Mouse (Mus musculus): ENCODE measurements around the gene Kansl1. TPM values are rescaled to one million over a fixed set of nuclear protein-coding genes. Genes with fewer than 3 reads are reported as not detected.

Gene Kansl1
- polyA plus RNA-seq, 1 experiment = 94.2 TPM

DNA sequence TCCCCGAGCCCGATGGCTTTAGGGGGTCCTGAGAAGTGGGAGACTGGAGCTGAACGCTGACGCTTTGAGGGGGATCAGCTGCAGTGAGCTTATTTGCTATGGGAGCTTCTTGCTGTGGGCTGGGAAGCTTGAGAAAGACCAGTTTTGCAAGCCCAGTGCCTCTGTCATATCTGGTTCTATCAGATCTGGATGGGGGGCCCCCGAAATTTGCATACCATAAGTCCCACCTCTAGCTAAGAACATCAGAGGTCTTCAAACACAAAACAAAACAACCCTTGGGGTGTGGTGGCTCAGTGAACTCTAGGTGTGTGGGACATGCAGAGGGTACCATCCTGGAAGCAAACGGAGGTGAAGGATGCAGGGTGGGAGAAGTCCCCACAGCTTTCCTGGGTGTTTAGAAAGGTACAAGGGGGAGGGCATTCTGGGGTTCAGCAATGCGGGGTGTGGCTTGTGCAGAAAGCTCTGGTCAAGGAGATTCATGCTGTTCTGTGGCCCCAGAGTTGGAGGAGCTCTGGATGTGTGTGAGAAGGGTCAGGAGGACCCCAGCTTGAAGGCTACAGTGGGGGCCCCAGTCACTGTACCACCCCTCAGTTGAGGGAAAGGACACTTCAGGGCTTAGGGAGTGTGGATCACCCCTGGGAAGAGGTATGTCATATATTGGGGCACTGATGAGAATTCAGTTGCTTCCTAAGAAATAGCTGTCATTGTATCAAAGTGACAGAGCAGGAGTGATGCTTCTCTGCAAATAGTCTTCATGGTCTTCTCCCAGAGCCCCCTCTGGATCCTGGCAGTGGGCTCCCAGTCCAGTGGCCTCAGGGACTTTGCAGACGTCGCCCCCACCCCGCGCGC lies 159.1 kb downstream of the Kansl1 start:
- Histone ChIP-seq H3K4me1 (ENCODE audit: control insufficient read depth, insufficient read depth, low read length) (peaks cover 2% of the 10 kb centered on the region; the same call in 1 of the 2 replicates), H3K36me3 (ENCODE audit: control insufficient read depth, insufficient read depth, low read length) (no peaks in the 10 kb centered on the region), H3K4me3 (ENCODE audit: control insufficient read depth, low read depth, low read length) (no peak overlapping the region), H3K27me3 (ENCODE audit: control insufficient read depth, insufficient read depth, low read length) (no peaks in the 10 kb centered on the region), H3K27ac (ENCODE audit: control insufficient read depth, insufficient read depth, low read depth, low read length) (no peak overlapping the region)
- TF ChIP-seq CTCF (IDR thresholded peaks at IDR 0.05; ENCODE audit: control insufficient read depth, insufficient read depth, insufficient replicate concordance, low read depth, low read length) (no peak), POLR2A (IDR thresholded peaks at IDR 0.05; ENCODE audit: control insufficient read depth, low read depth, low read length) (no peak)

DNA sequence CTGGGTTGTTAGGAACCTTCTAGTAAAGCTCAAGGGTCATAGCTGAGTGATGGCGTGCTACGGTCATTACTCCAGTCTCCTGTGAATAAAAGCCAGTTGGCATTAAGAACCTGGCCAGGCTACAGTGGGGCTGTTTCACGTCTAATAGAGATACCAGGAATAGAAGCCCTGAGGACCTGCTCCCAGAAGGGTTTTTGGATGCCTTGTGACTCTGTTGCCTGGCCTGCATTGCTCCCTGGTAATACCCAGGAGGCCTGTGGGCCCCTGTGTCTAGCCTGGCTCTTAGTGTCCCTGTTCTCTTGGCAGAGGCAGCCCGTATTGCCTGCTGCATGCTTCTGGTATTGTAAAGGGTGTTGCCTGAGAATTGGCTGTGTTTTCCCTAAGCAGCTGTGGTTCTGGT lies 161.5 kb downstream of the Kansl1 start:
- Histone ChIP-seq H3K27ac (ENCODE audit: control insufficient read depth, insufficient read depth, low read depth, low read length) (no peak overlapping the region), H3K4me3 (ENCODE audit: control insufficient read depth, low read depth, low read length) (no peak overlapping the region), H3K27me3 (ENCODE audit: control insufficient read depth, insufficient read depth, low read length) (no peaks in the 10 kb centered on the region), H3K36me3 (ENCODE audit: control insufficient read depth, insufficient read depth, low read length) (no peaks in the 10 kb centered on the region), H3K4me1 (ENCODE audit: control insufficient read depth, insufficient read depth, low read length) (peaks cover 2% of the 10 kb centered on the region; the same call in 1 of the 2 replicates)
- TF ChIP-seq CTCF (IDR thresholded peaks at IDR 0.05; ENCODE audit: control insufficient read depth, insufficient read depth, insufficient replicate concordance, low read depth, low read length) = no peak
- no peak for TF ChIP-seq POLR2A (IDR thresholded peaks at IDR 0.05; ENCODE audit: control insufficient read depth, low read depth, low read length)

DNA sequence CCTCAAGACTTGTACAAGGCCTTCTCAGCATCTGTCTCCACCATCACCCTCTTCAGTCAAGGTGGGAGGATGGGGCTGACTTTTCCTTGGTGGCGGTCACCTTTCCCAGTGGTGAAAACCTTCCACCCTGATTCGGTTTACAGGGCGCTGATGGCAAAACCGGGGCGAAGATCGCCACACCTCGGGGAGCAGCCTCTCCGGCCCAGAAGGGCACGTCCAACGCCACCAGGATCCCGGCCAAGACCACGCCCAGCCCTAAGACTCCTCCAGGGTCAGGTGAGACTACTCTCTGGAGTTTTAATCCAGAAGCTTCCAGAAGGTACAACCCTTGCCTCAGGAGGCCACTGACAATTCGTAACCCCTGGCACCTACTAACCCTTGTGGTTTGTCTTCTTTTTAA lies 162.2 kb downstream of the Kansl1 start:
- Histone ChIP-seq H3K4me3 (ENCODE audit: control insufficient read depth, low read depth, low read length) (no peak overlapping the region), H3K36me3 (ENCODE audit: control insufficient read depth, insufficient read depth, low read length) (no peaks in the 10 kb centered on the region), H3K27me3 (ENCODE audit: control insufficient read depth, insufficient read depth, low read length) (no peaks in the 10 kb centered on the region), H3K27ac (ENCODE audit: control insufficient read depth, insufficient read depth, low read depth, low read length) (no peak overlapping the region), H3K4me1 (ENCODE audit: control insufficient read depth, insufficient read depth, low read length) (peaks cover 2% of the 10 kb centered on the region; the same call in 1 of the 2 replicates)
- TF ChIP-seq CTCF (IDR thresholded peaks at IDR 0.05; ENCODE audit: control insufficient read depth, insufficient read depth, insufficient replicate concordance, low read depth, low read length) (no peak), POLR2A (IDR thresholded peaks at IDR 0.05; ENCODE audit: control insufficient read depth, low read depth, low read length) (no peak)

DNA sequence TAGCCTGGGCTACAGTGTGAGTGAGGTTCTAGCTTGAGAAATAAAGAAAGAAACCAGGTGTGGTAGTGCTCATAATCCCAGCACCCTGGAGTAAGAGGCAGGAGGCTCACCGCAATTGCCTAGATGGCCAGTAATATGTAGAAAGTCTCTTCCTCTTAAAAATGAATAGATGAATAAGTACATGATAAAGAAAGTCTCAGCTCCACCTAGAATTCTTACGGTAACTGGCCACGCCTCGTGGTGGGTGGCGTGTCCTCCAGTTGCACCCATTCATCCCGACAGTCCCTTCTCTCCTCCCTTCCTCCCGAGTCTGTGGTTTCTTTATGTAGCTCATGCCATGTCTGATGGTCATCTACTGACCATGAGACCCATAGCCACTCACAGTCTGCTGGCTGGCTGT lies 162.9 kb downstream of the Kansl1 start:
- no peaks in the 10 kb centered on the region for H3K36me3 ChIP-seq (ENCODE audit: control insufficient read depth, insufficient read depth, low read length)
- TF ChIP-seq CTCF (IDR thresholded peaks at IDR 0.05; ENCODE audit: control insufficient read depth, insufficient read depth, insufficient replicate concordance, low read depth, low read length) (no peak), POLR2A (IDR thresholded peaks at IDR 0.05; ENCODE audit: control insufficient read depth, low read depth, low read length) (no peak)
- no peaks in the 10 kb centered on the region for H3K27me3 ChIP-seq (ENCODE audit: control insufficient read depth, insufficient read depth, low read length)
- H3K27ac ChIP-seq (ENCODE audit: control insufficient read depth, insufficient read depth, low read depth, low read length) = no peak overlapping the region
- peaks cover 2% of the 10 kb centered on the region; the same call in 1 of the 2 replicates for H3K4me1 ChIP-seq (ENCODE audit: control insufficient read depth, insufficient read depth, low read length)
- no peak overlapping the region for H3K4me3 ChIP-seq (ENCODE audit: control insufficient read depth, low read depth, low read length)

DNA sequence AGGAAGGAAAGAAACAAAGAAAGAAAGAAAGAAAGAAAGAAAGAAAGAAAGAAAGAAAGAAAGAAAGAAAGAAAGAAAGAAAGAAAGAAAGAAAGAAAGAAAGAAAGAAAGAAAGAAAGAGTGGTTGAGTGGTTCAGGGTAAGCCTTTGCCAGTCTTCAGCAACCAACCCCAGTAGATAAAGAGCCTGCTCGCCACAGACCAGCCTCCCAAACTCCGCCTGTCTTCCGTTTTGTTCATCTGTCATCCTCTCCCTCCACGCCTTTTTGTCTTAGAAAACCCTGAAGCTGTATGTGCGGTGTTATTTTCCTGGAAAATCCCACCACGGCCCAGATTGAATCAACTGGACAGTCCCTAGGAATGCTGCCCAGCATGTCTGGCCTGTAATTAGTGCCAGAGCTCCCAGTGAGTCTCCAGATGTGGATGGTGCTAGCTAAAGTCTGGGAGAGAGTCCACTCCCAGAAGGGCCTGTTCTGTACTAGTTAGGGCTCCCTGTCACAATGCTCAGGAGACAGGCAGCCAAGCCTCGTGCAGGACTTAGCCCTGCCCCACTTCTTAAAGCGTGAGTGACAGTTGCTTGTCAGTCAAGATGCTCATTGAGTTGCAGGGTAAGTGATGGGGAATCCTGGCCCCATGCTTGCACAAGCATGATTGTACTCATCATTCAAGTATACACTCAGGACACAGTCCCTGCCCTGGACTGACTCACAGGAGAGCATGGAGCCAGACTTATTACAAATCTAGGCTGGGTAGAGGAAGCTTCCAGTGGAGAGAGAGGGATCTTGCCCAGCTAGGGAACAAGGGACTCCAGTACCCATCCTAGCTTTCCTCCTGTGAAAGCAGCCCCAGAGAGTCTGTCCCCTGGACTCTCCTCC lies 165.3 kb downstream of the Kansl1 start:
- TF ChIP-seq CTCF (IDR thresholded peaks at IDR 0.05; ENCODE audit: control insufficient read depth, insufficient read depth, insufficient replicate concordance, low read depth, low read length) = no peak
- TF ChIP-seq POLR2A (IDR thresholded peaks at IDR 0.05; ENCODE audit: control insufficient read depth, low read depth, low read length) = no peak
- H3K4me1 ChIP-seq (ENCODE audit: control insufficient read depth, insufficient read depth, low read length) = peaks cover 9% of the 10 kb centered on the region
- no peak overlapping the region for H3K27ac ChIP-seq (ENCODE audit: control insufficient read depth, insufficient read depth, low read depth, low read length)
- H3K27me3 ChIP-seq (ENCODE audit: control insufficient read depth, insufficient read depth, low read length) = no peaks in the 10 kb centered on the region
- H3K36me3 ChIP-seq (ENCODE audit: control insufficient read depth, insufficient read depth, low read length) = no peaks in the 10 kb centered on the region
- H3K4me3 ChIP-seq (ENCODE audit: control insufficient read depth, low read depth, low read length) = no peak overlapping the region

DNA sequence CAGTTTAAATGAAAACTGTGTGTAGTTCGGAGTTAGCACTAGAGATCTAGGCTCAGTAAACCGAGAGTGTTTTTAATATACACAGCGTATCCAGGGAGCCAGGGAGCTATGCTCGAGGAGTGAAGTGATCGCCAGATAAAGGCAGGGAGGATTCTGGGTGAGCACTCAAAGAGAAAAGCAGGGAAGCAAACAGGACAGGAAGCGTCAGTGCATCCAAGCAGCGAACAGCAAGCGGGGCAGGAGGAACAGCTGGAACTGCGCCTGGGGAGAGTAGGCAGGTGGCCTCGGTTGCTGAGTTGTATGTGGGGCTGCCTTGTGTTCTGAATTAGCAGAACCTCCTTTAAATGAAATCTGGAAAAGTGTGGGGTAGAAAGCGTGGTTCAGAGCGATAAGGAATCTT lies 166.0 kb downstream of the Kansl1 start:
- H3K36me3 ChIP-seq (ENCODE audit: control insufficient read depth, insufficient read depth, low read length) = no peaks in the 10 kb centered on the region
- peaks cover 9% of the 10 kb centered on the region for H3K4me1 ChIP-seq (ENCODE audit: control insufficient read depth, insufficient read depth, low read length)
- no peak overlapping the region for H3K27ac ChIP-seq (ENCODE audit: control insufficient read depth, insufficient read depth, low read depth, low read length)
- no peaks in the 10 kb centered on the region for H3K27me3 ChIP-seq (ENCODE audit: control insufficient read depth, insufficient read depth, low read length)
- TF ChIP-seq CTCF (IDR thresholded peaks at IDR 0.05; ENCODE audit: control insufficient read depth, insufficient read depth, insufficient replicate concordance, low read depth, low read length) (no peak), POLR2A (IDR thresholded peaks at IDR 0.05; ENCODE audit: control insufficient read depth, low read depth, low read length) (no peak)
- H3K4me3 ChIP-seq (ENCODE audit: control insufficient read depth, low read depth, low read length) = no peak overlapping the region

DNA sequence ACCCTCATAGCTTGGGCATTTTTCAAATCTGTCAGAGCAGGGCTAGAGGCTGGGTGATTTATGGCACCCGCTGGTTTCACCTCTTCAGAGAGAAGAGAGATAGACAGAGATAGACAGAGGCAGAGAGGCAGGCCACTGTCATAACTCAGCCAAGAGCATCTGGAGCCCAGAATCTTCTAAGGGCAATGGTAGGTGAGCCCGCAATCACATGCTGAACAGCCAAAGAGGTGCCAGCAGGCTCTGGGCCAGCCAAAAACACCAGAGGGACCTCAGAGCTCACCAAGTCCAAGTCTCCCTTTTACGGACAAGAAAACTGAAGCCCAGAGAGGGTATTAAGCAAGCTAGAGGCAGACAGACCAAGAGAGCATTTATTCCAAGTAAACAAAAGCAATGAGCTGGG lies 171.0 kb downstream of the Kansl1 start:
- Histone ChIP-seq H3K36me3 (ENCODE audit: control insufficient read depth, insufficient read depth, low read length) (no peaks in the 10 kb centered on the region), H3K27ac (ENCODE audit: control insufficient read depth, insufficient read depth, low read depth, low read length) (no peak overlapping the region), H3K4me1 (ENCODE audit: control insufficient read depth, insufficient read depth, low read length) (peaks cover 9% of the 10 kb centered on the region), H3K4me3 (ENCODE audit: control insufficient read depth, low read depth, low read length) (no peak overlapping the region), H3K27me3 (ENCODE audit: control insufficient read depth, insufficient read depth, low read length) (no peaks in the 10 kb centered on the region)
- TF ChIP-seq CTCF (IDR thresholded peaks at IDR 0.05; ENCODE audit: control insufficient read depth, insufficient read depth, insufficient replicate concordance, low read depth, low read length) (no peak), POLR2A (IDR thresholded peaks at IDR 0.05; ENCODE audit: control insufficient read depth, low read depth, low read length) (no peak)
